Mouse (Mus musculus): ENCODE data around the gene Odaph.

Odaph gene

GRCm38 (mm10) chr5:91989261-91989660 lies 2.0 kb downstream of the Odaph start:
- no peak for DNase-seq (ENCODE audit: low spot score)

- no peak for DNase-seq (ENCODE audit: low spot score)
These were observed 4.1 kb downstream of the Odaph start for GRCm38 (mm10) chr5:91991191-91991937.

GRCm38 (mm10) chr5:91993061-91993460 lies 5.8 kb downstream of the Odaph start:
- DNase-seq (ENCODE audit: low spot score) = no peak

GRCm38 (mm10) chr5:91994546-91994945 lies 7.3 kb downstream of the Odaph start:
- no peak for DNase-seq (ENCODE audit: low spot score)

GRCm38 (mm10) chr5:92000770-92001169 lies 13.5 kb downstream of the Odaph start:
- DNase-seq (ENCODE audit: low spot score) = no peak

- DNase-seq (ENCODE audit: low spot score) = no peak
These were observed 15.7 kb downstream of the Odaph start for GRCm38 (mm10) chr5:92003011-92003410.

GRCm38 (mm10) chr5:92009827-92010226 lies 22.6 kb downstream of the Odaph start:
- DNase-seq (ENCODE audit: low spot score) = peak; percentile 12

GRCm38 (mm10) chr5:92011756-92012155 lies 24.5 kb downstream of the Odaph start:
- DNase-seq (ENCODE audit: low spot score) = no peak

GRCm38 (mm10) chr5:92019960-92020359 lies 32.7 kb downstream of the Odaph start:
- DNase-seq (ENCODE audit: low spot score) = no peak

GRCm38 (mm10) chr5:92042377-92043348 lies 55.4 kb downstream of the Odaph start:
- DNase-seq (ENCODE audit: low spot score) = peak; percentile 89

GRCm38 (mm10) chr5:92043783-92044182 lies 56.5 kb downstream of the Odaph start, which contains the start of gene Cdkl2:
Gene Cdkl2, minus strand, starts transcription at chr5:92043883.
- DNase-seq (ENCODE audit: low spot score) = no peak
